Mouse (Mus musculus) B cell, adult 2 months (primary cell): ENCODE measurements around the gene Gm8693.
"Not testable (repeated sequence)": the region's sequence is repeated elsewhere in the genome, so short reads cannot be mapped to it uniquely, and the experiment has no call there.

Experiments used
- DNase-seq, 2 experiments: peaks; one replicate each; pipeline ENCODE4 v3.0.0; 2022

Gene Gm8693

GRCm38 (mm10) chr7:22692217-22692616, at the start of gene Gm8693:
Gm8693 (minus strand) TSS chr7:22692317.
- DNase-seq = not testable (repeated sequence)

- not testable (repeated sequence) for DNase-seq
These were observed 27.5 kb upstream of the Gm8693 start, which contains the start of gene Gm4567 for GRCm38 (mm10) chr7:22719610-22720009. Gm4567 (minus strand) TSS chr7:22719710.

GRCm38 (mm10) chr7:22657718-22658117, 34.4 kb downstream of the Gm8693 start, which contains the start of gene Vmn1r155:
Vmn1r155 (plus strand) TSS chr7:22658018.
- DNase-seq = not testable (repeated sequence)
